In the genomic region with DNA sequence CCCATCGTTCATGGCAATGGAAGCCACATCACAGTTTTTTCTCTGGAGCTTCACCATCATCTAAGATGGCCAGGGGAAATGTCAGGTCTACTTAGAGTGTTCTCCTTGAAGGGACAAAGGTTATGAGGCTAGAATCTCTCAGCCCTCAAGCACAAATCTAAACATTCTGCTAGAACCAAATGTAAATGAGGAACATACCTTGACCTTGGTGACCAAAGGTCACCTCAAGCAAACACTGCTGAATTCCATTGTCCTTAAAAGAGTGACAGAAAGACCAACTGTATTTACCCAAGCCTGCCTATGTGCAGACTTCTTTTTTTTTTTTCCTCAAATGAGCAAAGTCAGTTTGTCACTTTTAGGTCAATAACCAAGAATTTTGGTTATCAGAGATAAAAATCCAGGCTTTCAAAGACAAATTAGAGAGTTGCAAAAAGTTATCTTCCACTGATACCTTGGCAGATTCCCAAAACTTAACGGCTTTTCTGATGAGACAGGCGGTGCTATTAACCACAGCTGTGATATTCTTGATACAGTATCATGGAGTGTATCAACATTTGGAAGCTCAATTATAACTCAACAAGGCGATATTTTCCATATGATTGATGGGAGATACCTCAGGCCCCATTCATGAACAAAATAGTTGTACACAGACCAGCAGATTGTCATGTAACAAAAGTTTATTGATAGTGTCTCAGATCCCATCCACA, we compare ENCODE assay signal across 26 mouse cellular contexts.
DNase-seq lines count a peak whose midpoint lies in the region; ATAC-seq and TF ChIP-seq lines count a peak whose summit lies in the region.
"Had no signal": no experiment of that assay in that cellular context is flagged by ENCODE, and none has a peak within 500 bp of the region (broad histone marks: within the 10 kb centered on the region; RNA-seq: fewer than 3 reads in every experiment).

No protein-coding gene starts in this region.

- H3K9me3 ChIP-seq in forebrain, postnatal 0 days (ENCODE audit: low read length) = no peaks in the 10 kb centered on the region
- no peaks in the 10 kb centered on the region for H3K9me3 ChIP-seq in forebrain, embryonic 11.5 days (ENCODE audit: control insufficient read depth, low read length)
- H3K9me3 ChIP-seq: embryonic facial prominence, embryonic 13.5 days; hindbrain, embryonic 10.5 days; hindbrain, embryonic 15.5 days; limb, embryonic 13.5 days; lung, embryonic 15.5 days had no signal

- DNase-seq in forebrain, postnatal 0 days = no peak
- DNase-seq in forebrain, embryonic 11.5 days (ENCODE audit: low spot score) = no peak
- DNase-seq in brain, embryonic 14.5 days (ENCODE audit: low read depth) = peak; percentile 25
- peak; percentile 28 for DNase-seq in embryo, embryonic 9.5 days (ENCODE audit: extremely low spot score)
- DNase-seq in natural killer cell, adult 2 months (ENCODE audit: low spot score in 2 of 2) = no peak
- no peak for DNase-seq in gastrocnemius, adult 18-20 months (ENCODE audit: low spot score)
- DNase-seq: adrenal gland, postnatal 14 days; B cell, adult 2 months; cerebellum, adult 11-12 months; cerebellum, postnatal 10 days; kidney, adult 11 months; retina, postnatal 1 day; thymus, postnatal 4 days had no signal

- no peaks in the 10 kb centered on the region for H3K36me3 ChIP-seq in forebrain, postnatal 0 days (ENCODE audit: insufficient read depth)
- H3K36me3 ChIP-seq in forebrain, embryonic 11.5 days (ENCODE audit: control insufficient read depth, insufficient read depth, low read length) = no peaks in the 10 kb centered on the region
- H3K36me3 ChIP-seq: embryonic facial prominence, embryonic 13.5 days; G1E; hindbrain, embryonic 10.5 days; hindbrain, embryonic 15.5 days; limb, embryonic 13.5 days; lung, embryonic 15.5 days had no signal

- H3K4me2 ChIP-seq in forebrain, postnatal 0 days (ENCODE audit: low read depth) = no peak overlapping the region
- no peak overlapping the region for H3K4me2 ChIP-seq in forebrain, embryonic 11.5 days (ENCODE audit: low read depth, low read length, severe bottlenecking)
- H3K4me2 ChIP-seq: embryonic facial prominence, embryonic 13.5 days; hindbrain, embryonic 15.5 days; limb, embryonic 13.5 days; liver, embryonic 11.5 days; lung, embryonic 15.5 days; midbrain, embryonic 11.5 days had no signal

- H3K9ac ChIP-seq in forebrain, postnatal 0 days = no peak overlapping the region
- H3K9ac ChIP-seq in forebrain, embryonic 11.5 days (ENCODE audit: low read length) = no peak overlapping the region
- H3K9ac ChIP-seq: embryonic facial prominence, embryonic 13.5 days; hindbrain, embryonic 15.5 days; limb, embryonic 13.5 days; lung, embryonic 15.5 days had no signal

- 62% methylated on average over 4 of the region's 4 CpGs for WGBS in forebrain, postnatal 0 days
- 84% methylated on average over 4 of the region's 4 CpGs for WGBS in forebrain, embryonic 11.5 days

- TF ChIP-seq POLR2A in brain, embryonic 14.5 days (IDR thresholded peaks at IDR 0.05; ENCODE audit: borderline replicate concordance, extremely low read depth, insufficient read depth, insufficient read length, poor library complexity, severe bottlenecking) = no peak

- ATAC-seq in forebrain, postnatal 0 days = peak; percentile 51; the same call in 1 of the 2 replicates
- ATAC-seq in forebrain, embryonic 11.5 days (replicated peaks; ENCODE audit: low FRiP score) = no peak
- ATAC-seq: inflammation-experienced regulatory T-cells, adult 6 months; midbrain, embryonic 16.5 days had no signal

- H3K4me1 ChIP-seq in forebrain, postnatal 0 days (ENCODE audit: insufficient read depth) = no peaks in the 10 kb centered on the region
- no peaks in the 10 kb centered on the region for H3K4me1 ChIP-seq in forebrain, embryonic 11.5 days (replicated peaks; ENCODE audit: control insufficient read depth, insufficient read depth, low read length)
- H3K4me1 ChIP-seq: hindbrain, embryonic 10.5 days; limb, embryonic 13.5 days had no signal

- H3K27me3 ChIP-seq in forebrain, postnatal 0 days (ENCODE audit: insufficient read depth, low read length) = no peaks in the 10 kb centered on the region
- no peaks in the 10 kb centered on the region for H3K27me3 ChIP-seq in forebrain, embryonic 11.5 days (ENCODE audit: control insufficient read depth, insufficient read depth, low read length)
- H3K27me3 ChIP-seq: CH12.LX; embryonic facial prominence, embryonic 13.5 days; hindbrain, embryonic 15.5 days; limb, embryonic 13.5 days; lung, embryonic 15.5 days had no signal

- no peak overlapping the region for H3K27ac ChIP-seq in forebrain, postnatal 0 days (ENCODE audit: low read depth, low read length)
- H3K27ac ChIP-seq in forebrain, embryonic 11.5 days (ENCODE audit: low read depth, low read length) = no peak overlapping the region
- H3K27ac ChIP-seq: embryonic facial prominence, embryonic 13.5 days; hindbrain, embryonic 10.5 days; hindbrain, embryonic 15.5 days; limb, embryonic 13.5 days; lung, embryonic 15.5 days had no signal

- TF ChIP-seq CTCF in forebrain, postnatal 0 days (IDR thresholded peaks at IDR 0.05; ENCODE audit: low read depth) = no peak
- no peak for TF ChIP-seq CTCF in brain, embryonic 14.5 days (IDR thresholded peaks at IDR 0.05; ENCODE audit: borderline replicate concordance, extremely low read depth, insufficient read depth, insufficient read length)

- H3K4me3 ChIP-seq in forebrain, postnatal 0 days (ENCODE audit: low read depth, low read length) = no peak overlapping the region
- no peak overlapping the region for H3K4me3 ChIP-seq in forebrain, embryonic 11.5 days (ENCODE audit: low read depth, low read length)
- H3K4me3 ChIP-seq: embryonic facial prominence, embryonic 13.5 days; gastrocnemius, adult 2 months; hindbrain, embryonic 10.5 days; hindbrain, embryonic 15.5 days; limb, embryonic 13.5 days; lung, embryonic 15.5 days; myocyte had no signal

Comparison
In these comparisons a context has a peak if more than half of its experiments do, and no peak if none do; other contexts are left out.
1. DNase-seq: peak in brain, embryonic 14.5 days (single experiment) and embryo, embryonic 9.5 days (single experiment); none in forebrain, postnatal 0 days (single experiment), forebrain, embryonic 11.5 days (single experiment), natural killer cell, adult 2 months (0 of 2) and gastrocnemius, adult 18-20 months (single experiment).